8 mouse cellular contexts compared by ENCODE assay signal in the genomic region with DNA sequence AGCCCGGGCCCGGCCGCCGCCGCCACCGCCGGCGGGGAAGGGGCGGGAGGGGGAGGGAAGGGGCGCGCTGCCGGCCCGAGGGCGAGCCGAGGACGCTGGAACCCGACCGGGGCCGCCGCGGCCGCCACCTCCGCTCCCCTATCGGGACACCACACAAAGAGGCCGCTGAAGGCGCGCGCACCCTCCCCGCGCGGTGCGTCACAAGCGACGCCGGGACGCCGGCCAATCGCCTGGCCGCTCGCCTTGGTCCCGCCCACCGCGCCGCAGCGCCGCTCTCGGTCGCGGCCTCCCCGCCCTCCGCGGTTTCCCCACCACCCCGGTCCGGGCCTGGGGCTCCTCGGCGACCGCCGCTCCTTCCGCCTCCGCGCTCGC. TPM values are rescaled to one million over a fixed set of nuclear protein-coding genes. Genes with fewer than 3 reads are reported as not detected.
DNase-seq lines count a peak whose midpoint lies in the region; ATAC-seq and TF ChIP-seq lines count a peak whose summit lies in the region.

A gene (minus strand): TSS at position 161 of the 372 bp plus-strand sequence.

- no peaks in the 10 kb centered on the region for H3K27me3 ChIP-seq in heart, embryonic 10.5 days (ENCODE audit: insufficient read depth, poor library complexity, severe bottlenecking)
- no peaks in the 10 kb centered on the region for H3K27me3 ChIP-seq in kidney, embryonic 15.5 days
- no peaks in the 10 kb centered on the region for H3K27me3 ChIP-seq in limb, embryonic 15.5 days
- no peaks in the 10 kb centered on the region for H3K27me3 ChIP-seq in midbrain, postnatal 0 days (ENCODE audit: insufficient read depth, low read length)

- no peaks in the 10 kb centered on the region for H3K9me3 ChIP-seq in heart, embryonic 10.5 days
- H3K9me3 ChIP-seq in kidney, embryonic 15.5 days (replicated peaks), result no peaks in the 10 kb centered on the region
- H3K9me3 ChIP-seq in limb, embryonic 15.5 days, result no peaks in the 10 kb centered on the region
- no peaks in the 10 kb centered on the region for H3K9me3 ChIP-seq in midbrain, postnatal 0 days (ENCODE audit: low read length)

- peaks cover 10% of the 10 kb centered on the region for H3K4me1 ChIP-seq in embryonic fibroblast, embryonic 13.5 days (ENCODE audit: control insufficient read depth, insufficient read depth, low read length)
- peaks cover 15% of the 10 kb centered on the region for H3K4me1 ChIP-seq in heart, embryonic 10.5 days
- peaks cover 37% of the 10 kb centered on the region for H3K4me1 ChIP-seq in kidney, embryonic 15.5 days
- H3K4me1 ChIP-seq in limb, embryonic 15.5 days, result peaks cover 10% of the 10 kb centered on the region; the same call in 1 of the 2 replicates
- 0 out of 2 replicates have a peak, but pooled peaks cover 3% of the 10 kb centered on the region for H3K4me1 ChIP-seq in midbrain, postnatal 0 days (ENCODE audit: insufficient read depth, low read length)

- peak within 1 kb of the TSS; percentile 96 for H3K27ac ChIP-seq in embryonic fibroblast, embryonic 13.5 days (ENCODE audit: insufficient read depth, low read length)
- H3K27ac ChIP-seq in heart, embryonic 10.5 days, result peak within 1 kb of the TSS; percentile 100
- peak within 1 kb of the TSS; percentile 98 for H3K27ac ChIP-seq in kidney, embryonic 15.5 days
- H3K27ac ChIP-seq in limb, embryonic 15.5 days, result peak within 1 kb of the TSS; percentile 98
- H3K27ac ChIP-seq in midbrain, postnatal 0 days (ENCODE audit: low read depth, low read length), result peak within 1 kb of the TSS; percentile 100

- WGBS in heart, embryonic 10.5 days, result 3% methylated on average over 46 of the region's 62 CpGs
- WGBS in kidney, embryonic 15.5 days, result 0% methylated on average over 27 of the region's 62 CpGs
- 0% methylated on average over 41 of the region's 62 CpGs for WGBS in limb, embryonic 15.5 days
- no CpG with 5 or more reads among the region's 62 CpGs for WGBS in midbrain, postnatal 0 days

- peak; percentile 95 for ATAC-seq in kidney, embryonic 15.5 days (replicated peaks; ENCODE audit: low FRiP score)
- peak; percentile 92 for ATAC-seq in limb, embryonic 15.5 days (ENCODE audit: insufficient number of reproducible peaks, low FRiP score, low TSS enrichment, low read depth)
- peak; percentile 94 for ATAC-seq in midbrain, postnatal 0 days (ENCODE audit: low FRiP score)

- DNase-seq in B cell, adult 2 months, result peak; percentile 96 to 98
- peak; percentile 97 for DNase-seq in brain, adult 2 months (ENCODE audit: low read depth, low spot score)
- DNase-seq in heart, embryonic 10.5 days (ENCODE audit: low spot score), result peak; percentile 96
- DNase-seq in midbrain, postnatal 0 days (ENCODE audit: low spot score), result peak; percentile 98
- DNase-seq in spleen, postnatal 10 days (ENCODE audit: low spot score in 2 of 2), result peak; percentile 97 to 99

- peak within 1 kb of the TSS; percentile 84 for H3K9ac ChIP-seq in kidney, embryonic 15.5 days
- peak within 1 kb of the TSS; percentile 99 for H3K9ac ChIP-seq in limb, embryonic 15.5 days
- peak within 1 kb of the TSS; percentile 100 for H3K9ac ChIP-seq in midbrain, postnatal 0 days (replicated peaks; ENCODE audit: low read length, poor library complexity, severe bottlenecking)

- no peak for TF ChIP-seq CTCF in embryonic fibroblast, embryonic 13.5 days (IDR thresholded peaks at IDR 0.05; ENCODE audit: borderline replicate concordance, insufficient read depth, low read length)
- TF ChIP-seq CTCF in midbrain, postnatal 0 days (IDR thresholded peaks at IDR 0.05), result no peak

- peak; percentile 74 for TF ChIP-seq POLR2A in embryonic fibroblast, embryonic 13.5 days (IDR thresholded peaks at IDR 0.05; ENCODE audit: low read depth, low read length)

- H3K4me2 ChIP-seq in kidney, embryonic 15.5 days, result peak within 1 kb of the TSS; percentile 76
- H3K4me2 ChIP-seq in limb, embryonic 15.5 days, result peak within 1 kb of the TSS; percentile 68
- peak within 1 kb of the TSS; percentile 87 for H3K4me2 ChIP-seq in midbrain, postnatal 0 days (ENCODE audit: low read depth, low read length, poor library complexity, severe bottlenecking)

- peaks cover 7% of the 10 kb centered on the region for H3K36me3 ChIP-seq in heart, embryonic 10.5 days
- peaks cover 13% of the 10 kb centered on the region for H3K36me3 ChIP-seq in kidney, embryonic 15.5 days
- 0 out of 2 replicates have a peak, but pooled peaks cover 2% of the 10 kb centered on the region for H3K36me3 ChIP-seq in limb, embryonic 15.5 days
- H3K36me3 ChIP-seq in midbrain, postnatal 0 days (ENCODE audit: insufficient read depth, low read length), result no peaks in the 10 kb centered on the region

- peak within 1 kb of the TSS; percentile 58 for H3K4me3 ChIP-seq in embryonic fibroblast, embryonic 13.5 days (ENCODE audit: insufficient read depth, low read length)
- peak within 1 kb of the TSS; percentile 99 for H3K4me3 ChIP-seq in heart, embryonic 10.5 days
- peak within 1 kb of the TSS; percentile 94 for H3K4me3 ChIP-seq in kidney, embryonic 15.5 days (replicated peaks)
- H3K4me3 ChIP-seq in limb, embryonic 15.5 days, result peak within 1 kb of the TSS; percentile 75
- peak within 1 kb of the TSS; percentile 92 for H3K4me3 ChIP-seq in midbrain, postnatal 0 days (ENCODE audit: low read depth, low read length)

RNA-seq across cellular contexts. Expression of the gene that starts here (rescaled TPM):
- polyA plus RNA-seq in embryonic fibroblast, embryonic 13.5 days (2011; ENCODE audit: insufficient read length, low read depth, missing spikeins), result 188 and 202 TPM in 2 replicates
- polyA plus RNA-seq in heart, embryonic 10.5 days (2016; fragmentation: Nextera tagmentation; extraction: Ambion mirVana), result 14.0 and 16.6 TPM in 2 replicates
- 38.6 and 41.5 TPM in 2 replicates for polyA plus RNA-seq in kidney, embryonic 15.5 days (2015; fragmentation: Nextera tagmentation; extraction: Ambion mirVana)
- 27.8 and 31.7 TPM in 2 replicates for polyA plus RNA-seq in limb, embryonic 15.5 days (2015; fragmentation: Nextera tagmentation; extraction: Ambion mirVana)
- total RNA-seq in midbrain, postnatal 0 days (2014; rRNA removed), result 183 and 185 TPM in 2 replicates
- polyA plus RNA-seq in midbrain, postnatal 0 days (2015; fragmentation: Nextera tagmentation; extraction: Ambion mirVana), result 51.4 and 62.5 TPM in 2 replicates

Comparison
In these comparisons a context has a peak if more than half of its experiments do, and no peak if none do; other contexts are left out.
1. Peak in every context shown above with its lines: DNase-seq, ATAC-seq, H3K4me3 ChIP-seq and H3K27ac ChIP-seq.